Mouse (Mus musculus) megakaryocyte progenitor cell, adult 5-6 weeks (primary cell): Measurements from ENCODE around the gene Tnfsfm13. TPM values are rescaled to one million over a fixed set of nuclear protein-coding genes. Genes with fewer than 3 reads are reported as not detected.
"Not testable (repeated sequence)": the region's sequence is repeated elsewhere in the genome, so short reads cannot be mapped to it uniquely, and the experiment has no call there.

Experiments
- ATAC-seq: replicated peaks from 2 replicates; pipeline ENCODE4 v1.8.0; 2016; ENCODE audit warnings: mild to moderate bottlenecking, moderate TSS enrichment, inconsistent platforms; ENCODE audit not compliant: poor library complexity
- total RNA-seq, 2 experiments: library from RNA; stranded (forward) in 1 of 2; stranded (reverse) in 1 of 2; fragments of 157-497, 149-512 nt in 1 of 2; fragments of 200-1000 nt in 1 of 2; gene quantifications; 2 replicates each; pipeline versions ENCODE4 v1.2.3 to v1.2.4; 2015 to 2017

The Tnfsfm13 gene
- total RNA-seq, 2 experiments from 2014 or later: 6.1 to 7.5 TPM

DNA sequence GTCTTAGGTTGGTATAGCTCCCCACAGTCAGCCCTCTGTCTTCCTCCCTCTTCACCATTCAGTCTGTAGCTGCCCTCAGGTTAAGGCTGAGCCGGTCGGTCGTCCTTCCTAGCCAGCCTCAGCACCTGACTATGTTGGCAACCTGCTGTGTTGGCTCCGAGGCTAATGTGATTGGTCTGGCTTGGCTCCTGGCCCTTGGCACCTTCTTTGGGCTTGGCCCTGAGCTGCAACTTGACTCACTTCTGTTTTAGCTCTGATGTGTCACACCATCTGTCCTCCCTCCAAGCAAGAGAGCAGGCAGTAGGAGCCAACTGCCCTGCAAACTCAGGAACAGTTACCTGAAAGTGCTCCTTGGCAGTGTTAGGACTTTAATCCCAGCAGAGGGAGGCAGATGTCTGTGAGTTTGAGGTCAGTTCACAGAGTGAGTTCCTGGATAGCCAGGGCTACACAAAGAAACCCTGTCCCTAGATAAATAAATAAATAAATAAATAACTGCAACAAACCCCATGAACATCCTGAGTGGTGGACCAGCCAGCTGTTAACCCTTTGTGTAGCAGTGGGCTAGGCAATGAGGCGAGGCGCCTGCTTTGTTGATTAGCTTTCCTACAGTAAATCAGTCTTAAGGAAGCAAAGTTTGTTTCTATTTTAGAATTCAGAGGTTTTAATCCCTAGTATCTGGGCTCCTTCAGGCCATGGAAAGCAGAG, 11.0 kb upstream of the Tnfsfm13 start:
- no peak for ATAC-seq

DNA sequence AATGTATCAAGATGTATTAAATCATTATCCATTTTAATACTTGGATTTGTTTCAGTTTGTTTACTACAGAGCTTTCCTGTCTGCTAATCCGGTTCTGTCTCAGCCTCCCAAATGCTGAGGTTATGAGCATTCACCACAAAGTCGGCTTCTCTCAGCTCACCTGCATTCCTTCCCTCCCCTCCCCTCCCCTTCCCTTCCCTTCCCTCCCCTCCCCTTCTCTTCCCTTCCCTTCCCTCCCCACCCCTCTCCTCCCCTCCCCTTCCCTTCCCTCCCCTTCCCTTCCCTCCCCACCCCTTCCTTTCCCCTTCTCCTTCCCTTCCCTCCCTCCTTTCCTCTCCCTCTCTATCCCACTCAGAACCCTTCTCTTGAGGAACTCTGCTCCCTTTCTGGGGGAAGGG, 8.7 kb upstream of the Tnfsfm13 start:
- ATAC-seq: no peak

- ATAC-seq: no peak
Measured at GRCm38 (mm10) chr11:69703814-69704612, 8.1 kb upstream of the Tnfsfm13 start.

DNA sequence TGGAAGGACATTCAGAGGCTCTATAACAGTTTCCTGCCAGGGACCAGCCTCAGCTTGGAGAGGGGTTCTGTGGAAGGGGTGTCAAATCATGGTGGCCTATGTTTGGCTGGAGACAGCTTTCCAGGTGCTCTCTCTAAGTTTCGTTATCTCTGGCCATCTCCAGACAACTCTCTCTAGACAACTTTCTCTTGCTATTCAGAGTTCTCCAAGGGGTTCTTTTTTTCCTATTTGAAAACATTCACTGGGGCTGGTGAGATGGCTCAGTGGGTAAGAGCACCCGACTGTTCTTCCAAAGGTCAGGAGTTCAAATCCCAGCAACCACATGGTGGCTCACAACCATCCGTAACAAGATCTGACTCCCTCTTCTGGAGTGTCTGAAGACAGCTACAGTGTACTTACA, 7.5 kb upstream of the Tnfsfm13 start:
- ATAC-seq: not testable (repeated sequence)

DNA sequence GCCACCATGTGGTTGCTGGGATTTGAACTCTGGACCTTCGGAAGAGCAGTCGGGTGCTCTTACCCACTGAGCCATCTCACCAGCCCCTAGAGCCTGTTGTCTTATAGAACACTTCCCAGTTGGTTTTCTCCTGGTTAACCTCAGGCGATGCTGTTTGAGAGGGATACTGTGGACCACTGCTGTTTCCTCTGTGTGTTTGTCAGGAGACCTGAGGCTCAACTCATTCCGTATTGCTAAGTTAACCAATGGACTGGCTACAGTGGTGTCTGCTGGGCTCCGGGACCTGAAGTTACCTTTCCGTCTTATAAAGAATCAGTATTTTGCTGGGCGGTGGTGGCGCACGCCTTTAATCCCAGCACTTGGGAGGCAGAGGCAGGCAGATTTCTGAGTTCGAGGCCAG, 7.0 kb upstream of the Tnfsfm13 start:
- not testable (repeated sequence) for ATAC-seq

GRCm38 (mm10) chr11:69699595-69699994, 3.7 kb upstream of the Tnfsfm13 start:
- ATAC-seq: no peak

- ATAC-seq: no peak
Measured at GRCm38 (mm10) chr11:69698574-69698973, 2.7 kb upstream of the Tnfsfm13 start.

DNA sequence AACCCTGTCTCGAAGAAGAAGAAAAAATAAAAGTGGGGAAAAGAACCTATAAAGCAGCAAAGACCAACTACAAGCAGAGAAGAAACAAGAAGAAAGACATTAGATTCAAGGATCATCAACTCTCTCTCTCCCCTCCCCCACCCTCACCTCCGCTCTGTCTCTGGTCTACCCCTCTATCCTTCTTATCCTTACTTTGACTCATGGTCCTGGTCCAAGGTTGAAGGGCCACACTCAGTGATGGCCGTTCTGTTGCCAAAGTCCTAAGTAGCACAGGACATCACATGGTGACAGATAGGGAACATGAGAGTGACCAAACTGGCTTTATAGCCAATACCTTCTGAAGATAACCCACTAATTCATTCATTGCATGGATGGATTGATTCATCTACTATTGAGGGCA, 1.5 kb upstream of the Tnfsfm13 start:
- ATAC-seq: no peak

DNA sequence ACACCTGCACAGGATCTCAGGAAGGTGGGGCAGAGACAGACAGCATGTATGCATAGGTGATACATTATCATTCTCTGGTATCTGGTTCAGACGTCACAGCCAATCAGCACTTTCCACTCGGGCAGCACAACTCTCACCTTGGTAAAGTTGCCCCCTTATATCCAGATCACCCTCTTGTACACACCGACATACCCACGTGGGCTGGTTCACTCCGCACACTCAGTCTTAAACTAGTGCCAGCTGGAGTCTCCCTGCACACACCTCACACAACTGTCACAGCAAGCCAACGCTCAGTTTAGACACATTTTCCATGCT, 895 bp downstream of the Tnfsfm13 start:
- ATAC-seq: no peak

DNA sequence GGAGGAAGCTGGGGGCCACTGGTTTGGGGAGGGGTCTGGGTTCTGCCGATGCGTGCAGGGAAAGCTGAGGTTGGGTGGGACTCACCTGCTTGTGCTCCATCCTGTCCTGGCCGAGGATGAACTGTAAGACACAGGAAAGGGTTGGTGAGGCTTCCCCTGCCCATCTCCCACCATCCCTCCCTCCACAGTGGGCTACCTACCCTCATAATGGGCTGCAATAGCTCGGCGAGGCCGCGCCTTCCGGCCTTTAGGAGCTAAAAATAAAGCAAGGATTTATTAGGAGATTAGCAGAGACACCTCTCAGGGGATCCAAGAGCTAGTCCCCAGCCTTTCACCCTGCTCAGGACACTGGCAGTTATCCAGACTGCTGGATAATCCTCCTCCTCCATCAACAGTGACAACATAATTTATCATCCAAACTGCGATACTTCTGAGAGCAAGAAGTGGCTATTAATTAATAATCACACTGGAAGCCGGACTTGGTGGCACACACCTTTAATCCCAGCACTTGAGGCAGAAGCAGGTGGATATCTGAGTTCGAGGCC, 2.4 kb downstream of the Tnfsfm13 start:
- ATAC-seq: no peak

GRCm38 (mm10) chr11:69692863-69693262, 3.0 kb downstream of the Tnfsfm13 start:
- ATAC-seq: no peak

- ATAC-seq: peak; percentile 44
Measured at GRCm38 (mm10) chr11:69692196-69692811, 3.6 kb downstream of the Tnfsfm13 start.

- ATAC-seq: no peak
Measured at GRCm38 (mm10) chr11:69689891-69690290, 6.0 kb downstream of the Tnfsfm13 start.

GRCm38 (mm10) chr11:69687061-69687460, 8.8 kb downstream of the Tnfsfm13 start:
- ATAC-seq: no peak

- ATAC-seq: no peak
Measured at GRCm38 (mm10) chr11:69686377-69686776, 9.5 kb downstream of the Tnfsfm13 start.

GRCm38 (mm10) chr11:69685526-69686148, 10.3 kb downstream of the Tnfsfm13 start, which contains the start of gene Tnfsf13:
Gene Tnfsf13, minus strand, starts transcription at chr11:69685784.
- peak; percentile 33 for ATAC-seq

GRCm38 (mm10) chr11:69684936-69685335, 11.0 kb downstream of the Tnfsfm13 start:
- no peak for ATAC-seq

GRCm38 (mm10) chr11:69684128-69684745, 11.7 kb downstream of the Tnfsfm13 start:
- no peak for ATAC-seq

GRCm38 (mm10) chr11:69683576-69683975, 12.3 kb downstream of the Tnfsfm13 start:
- ATAC-seq: no peak

DNA sequence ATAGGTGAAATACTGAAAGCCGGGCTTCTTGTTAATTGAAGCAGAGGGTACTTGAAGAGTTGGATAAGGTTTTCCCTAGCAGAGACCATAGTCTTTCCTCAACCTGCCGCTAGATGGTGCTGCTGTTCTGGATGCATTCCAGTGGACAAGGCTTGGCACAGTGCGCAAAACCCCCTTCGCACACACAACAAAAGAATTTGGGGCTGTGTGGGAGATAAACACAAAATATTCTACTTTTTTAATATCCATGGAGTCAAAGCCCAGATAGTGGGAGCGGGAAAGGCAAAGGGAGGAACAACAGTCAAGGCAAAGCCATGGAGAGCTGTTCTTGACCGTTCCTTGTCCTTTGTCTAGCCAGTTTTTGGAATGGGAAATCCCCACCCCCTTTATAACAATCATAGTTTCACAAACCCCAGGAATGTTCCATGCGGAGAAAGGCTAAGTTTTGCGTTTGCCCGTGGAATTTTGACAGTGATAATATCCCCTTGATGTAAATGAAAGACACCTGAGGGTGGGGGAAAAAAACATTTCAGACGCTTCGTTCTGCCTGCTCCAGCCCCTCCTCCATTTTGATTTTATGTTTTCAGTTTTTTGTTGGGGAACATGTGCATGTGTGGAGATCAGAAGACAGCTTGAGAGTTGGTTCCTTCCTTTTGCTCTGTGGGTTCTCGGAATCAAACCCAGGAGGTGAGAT, 12.9 kb downstream of the Tnfsfm13 start:
- ATAC-seq: peak; percentile 63
